Mouse (Mus musculus) heart, postnatal 0 days (tissue): ENCODE data around the gene Pfkm. TPM values are rescaled to one million over a fixed set of nuclear protein-coding genes. Genes with fewer than 3 reads are reported as not detected.
A peak's percentile ranks its signal among the peaks of the same experiment; 100 is the strongest.

Experiments used
- ATAC-seq: fragments of 200-750 bp; cut with Nextera tagmentation; 2 replicates; pipeline ENCODE4 v1.8.0; 2017; ENCODE audit warnings: low read depth, moderate number of reproducible peaks, moderate library complexity; ENCODE audit not compliant: insufficient read depth
- DNase-seq: peaks from one replicate; pipeline ENCODE4 v3.0.0-alpha.2; 2016; ENCODE audit warnings: low spot score
- H3K27ac ChIP-seq: fragments of 300-500 bp; sonication (generic); 2 replicates; pipeline ENCODE4 v1.5.1; 2014; ENCODE audit warnings: low read depth, mild to moderate bottlenecking
- H3K27me3 ChIP-seq: fragments of 300-500 bp; sonication (generic); 2 replicates; pipeline ENCODE4 v1.6.1; 2014; ENCODE audit warnings: low read length, mixed read lengths; ENCODE audit not compliant: control insufficient read depth, insufficient read depth
- H3K36me3 ChIP-seq: fragments of 300-500 bp; sonication (generic); replicated peaks from 2 replicates; pipeline ENCODE4 v1.6.1; 2014; ENCODE audit warnings: low read length, mixed read lengths; ENCODE audit not compliant: control insufficient read depth, insufficient read depth
- H3K4me1 ChIP-seq: fragments of 300-500 bp; sonication (generic); 2 replicates; pipeline ENCODE4 v1.6.1; 2014; ENCODE audit warnings: antibody characterized with exemption; ENCODE audit not compliant: control insufficient read depth, insufficient read depth
- H3K4me2 ChIP-seq: fragments of 300-500 bp; sonication (generic); 2 replicates; pipeline ENCODE4 v1.6.1; 2014; ENCODE audit warnings: low read depth, mild to moderate bottlenecking, low read length, moderate library complexity
- H3K4me3 ChIP-seq: fragments of 300-500 bp; sonication (generic); 2 replicates; pipeline ENCODE4 v1.5.1; 2014; ENCODE audit warnings: low read depth, low read length
- H3K9ac ChIP-seq: fragments of 300-500 bp; sonication (generic); replicated peaks from 2 replicates; pipeline ENCODE4 v1.6.1; 2014; ENCODE audit warnings: low read depth, low read length, mixed read lengths
- H3K9me3 ChIP-seq: fragments of 300-500 bp; sonication (generic); replicated peaks from 2 replicates; pipeline ENCODE4 v1.6.1; 2016; ENCODE audit warnings: low read length; ENCODE audit not compliant: control insufficient read depth
- CTCF ChIP-seq: IDR thresholded peaks from 2 replicates; pipeline ENCODE4 v1.5.1; 2016; ENCODE audit warnings: antibody characterized with exemption, control low read depth, low read depth
- EP300 ChIP-seq: IDR thresholded peaks from 2 replicates; pipeline ENCODE4 v1.6.1; 2016; ENCODE audit warnings: antibody characterized with exemption, low read depth
- WGBS: fragments of 180-500 bp; shearing (Covaris S2); extraction: QIAGEN DNeasy Blood & Tissue Kit; methylation state at CpG from one replicate; pipeline ENCODE4 v1.1.7; 2014; 5-methylcytosine and 5-hydroxymethylcytosine counted together
- polyA plus RNA-seq: library from polyadenylated mRNA; unstranded; fragments of >200 nt; fragmentation: Nextera tagmentation; extraction: Ambion mirVana; gene quantifications from 2 replicates; pipeline ENCODE4 v1.2.1, GENCODE M21; 2015
- total RNA-seq: library from RNA; depleted of rRNA; stranded (reverse); fragments of >200 nt; gene quantifications from 2 replicates; pipeline ENCODE4 v1.2.3, GENCODE M21; 2014; ENCODE audit warnings: low replicate concordance

Gene Pfkm
- total and polyA plus RNA-seq, 2 experiments from 2014 or later = 213 to 216 TPM

DNA sequence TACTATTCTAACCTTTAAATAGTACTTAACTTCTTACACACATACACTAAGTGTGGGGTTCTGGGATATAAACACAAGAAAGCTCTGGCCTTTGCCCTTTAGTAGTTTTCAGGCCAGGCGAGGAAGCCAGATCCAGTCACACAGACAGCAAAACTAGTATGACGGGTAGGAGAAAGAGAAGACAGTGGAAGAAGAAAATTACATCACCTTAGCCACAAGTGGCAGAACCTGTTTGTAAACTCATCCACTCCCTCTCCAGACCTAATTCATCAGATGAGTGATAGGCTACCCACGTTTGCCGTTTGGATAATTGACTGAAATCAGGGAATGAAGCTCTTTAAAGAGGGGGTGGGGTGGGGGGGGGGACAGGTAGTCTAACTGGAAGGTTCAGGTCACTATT is 548 bp upstream of the Pfkm start:
- no peaks in the 10 kb centered on the region for H3K36me3 ChIP-seq
- ATAC-seq (no peak), DNase-seq (no peak)
- no peaks in the 10 kb centered on the region for H3K9me3 ChIP-seq
- TF ChIP-seq EP300 = no peak
- no peak for TF ChIP-seq CTCF
- no peak overlapping the region for H3K27ac ChIP-seq
- H3K9ac ChIP-seq = peak overlapping the region; percentile 82; the same call in 1 of the 2 replicates
- 35% methylated on average over 4 of the region's 4 CpGs for WGBS
- H3K4me2 ChIP-seq = peak overlapping the region; percentile 76
- H3K4me3 ChIP-seq = peak overlapping the region; percentile 91
- H3K27me3 ChIP-seq = no peaks in the 10 kb centered on the region
- H3K4me1 ChIP-seq = peaks cover 13% of the 10 kb centered on the region

GRCm38 (mm10) chr15:98093121-98094011 is 977 bp downstream of the Pfkm start, which contains the start of gene Senp1:
TSS of gene Senp1 (minus strand) at chr15:98093744.
- under 1% methylated on average over 48 of the region's 58 CpGs for WGBS

DNA sequence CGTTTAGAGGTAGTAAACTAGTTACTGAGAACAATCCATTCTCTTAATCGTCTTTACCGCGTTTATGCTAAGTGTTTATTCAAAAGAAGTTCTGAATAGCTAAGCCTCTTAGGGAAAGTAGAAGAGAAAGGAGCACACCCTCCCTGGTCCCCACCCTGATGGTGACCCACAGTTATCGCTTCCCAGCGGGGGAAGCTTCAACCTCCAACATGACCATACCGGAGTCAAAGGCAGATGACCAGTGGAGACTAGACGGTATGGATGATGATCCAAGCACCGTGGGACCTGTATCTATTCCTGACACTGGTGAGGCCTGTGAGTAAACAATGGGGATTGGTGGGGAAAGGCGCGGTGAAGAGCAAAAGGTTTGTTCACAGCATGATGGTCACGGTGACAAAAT is 2.5 kb downstream of the Pfkm start:
- no peak overlapping the region for H3K9ac ChIP-seq
- H3K4me3 ChIP-seq = no peak overlapping the region
- no peaks in the 10 kb centered on the region for H3K36me3 ChIP-seq
- H3K27me3 ChIP-seq = no peaks in the 10 kb centered on the region
- 86% methylated on average over 12 of the region's 12 CpGs for WGBS
- no peak overlapping the region for H3K27ac ChIP-seq
- DNase-seq = no peak
- H3K4me1 ChIP-seq = peaks cover 13% of the 10 kb centered on the region
- H3K4me2 ChIP-seq = no peak overlapping the region
- TF ChIP-seq EP300 (no peak), CTCF (no peak)
- ATAC-seq = no peak
- no peaks in the 10 kb centered on the region for H3K9me3 ChIP-seq

More at GRCm38 (mm10) chr15:98093121-98094011, 977 bp downstream of the Pfkm start, which contains the start of gene Senp1:
- peak; percentile 91 for ATAC-seq
- Histone ChIP-seq H3K9ac (peak within 1 kb of the TSS; percentile 82), H3K27me3 (no peaks in the 10 kb centered on the region), H3K4me1 (peaks cover 13% of the 10 kb centered on the region), H3K4me2 (peak within 1 kb of the TSS; percentile 76), H3K4me3 (peak within 1 kb of the TSS; percentile 91), H3K9me3 (no peaks in the 10 kb centered on the region), H3K36me3 (no peaks in the 10 kb centered on the region), H3K27ac (peak within 1 kb of the TSS; percentile 97)
- DNase-seq = peak; percentile 93
- no peak for TF ChIP-seq CTCF
- peak; percentile 62; the same call in 1 of the 2 replicates for TF ChIP-seq EP300

DNA sequence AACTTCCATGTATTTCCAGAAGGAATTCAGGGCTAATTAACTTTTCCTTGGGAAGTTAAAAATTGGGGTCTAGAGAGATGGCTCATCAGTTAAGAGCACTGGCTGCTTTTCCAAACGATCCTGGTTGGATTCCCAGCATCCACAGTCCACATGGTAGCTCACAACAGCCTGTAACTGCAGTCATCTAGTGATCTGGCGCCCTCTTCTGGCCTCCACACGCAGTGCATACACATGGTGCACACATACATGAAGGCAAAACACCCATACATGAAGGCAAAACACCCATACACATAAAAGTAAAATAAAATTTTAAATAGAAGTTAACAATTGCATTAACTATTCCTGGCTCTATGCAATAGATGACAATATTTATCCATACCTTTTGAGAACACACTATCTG is 4.6 kb downstream of the Pfkm start:
- DNase-seq = no peak
- no peak for ATAC-seq
- H3K27me3 ChIP-seq = no peaks in the 10 kb centered on the region
- H3K4me3 ChIP-seq = no peak overlapping the region
- peaks cover 6% of the 10 kb centered on the region; the same call in 1 of the 2 replicates for H3K4me1 ChIP-seq
- no peak overlapping the region for H3K4me2 ChIP-seq
- H3K9ac ChIP-seq = no peak overlapping the region
- TF ChIP-seq EP300 (no peak), CTCF (peak; percentile 16)
- 55% methylated on average over 3 of the region's 3 CpGs for WGBS
- H3K9me3 ChIP-seq = 0 out of 2 replicates have a peak, but pooled peaks cover 3% of the 10 kb centered on the region
- H3K27ac ChIP-seq = no peak overlapping the region
- H3K36me3 ChIP-seq = no peaks in the 10 kb centered on the region

GRCm38 (mm10) chr15:98098519-98098918 is 6.1 kb downstream of the Pfkm start:
- Histone ChIP-seq H3K4me3 (no peak overlapping the region), H3K36me3 (no peaks in the 10 kb centered on the region), H3K27ac (no peak overlapping the region), H3K4me1 (no peaks in the 10 kb centered on the region), H3K9ac (no peak overlapping the region), H3K4me2 (no peak overlapping the region), H3K27me3 (no peaks in the 10 kb centered on the region), H3K9me3 (0 out of 2 replicates have a peak, but pooled peaks cover 5% of the 10 kb centered on the region)
- WGBS = 79% methylated on average over 9 of the region's 9 CpGs
- DNase-seq (no peak), ATAC-seq (no peak)
- no peak for TF ChIP-seq CTCF
- TF ChIP-seq EP300 = no peak
